Mouse (Mus musculus): Measurements from ENCODE around the gene Dab1. TPM values are rescaled to one million over a fixed set of nuclear protein-coding genes. Genes with fewer than 3 reads are reported as not detected.

The Dab1 gene
- polyA plus RNA-seq, 1 experiment from 2014 or later = 14.3 TPM

DNA sequence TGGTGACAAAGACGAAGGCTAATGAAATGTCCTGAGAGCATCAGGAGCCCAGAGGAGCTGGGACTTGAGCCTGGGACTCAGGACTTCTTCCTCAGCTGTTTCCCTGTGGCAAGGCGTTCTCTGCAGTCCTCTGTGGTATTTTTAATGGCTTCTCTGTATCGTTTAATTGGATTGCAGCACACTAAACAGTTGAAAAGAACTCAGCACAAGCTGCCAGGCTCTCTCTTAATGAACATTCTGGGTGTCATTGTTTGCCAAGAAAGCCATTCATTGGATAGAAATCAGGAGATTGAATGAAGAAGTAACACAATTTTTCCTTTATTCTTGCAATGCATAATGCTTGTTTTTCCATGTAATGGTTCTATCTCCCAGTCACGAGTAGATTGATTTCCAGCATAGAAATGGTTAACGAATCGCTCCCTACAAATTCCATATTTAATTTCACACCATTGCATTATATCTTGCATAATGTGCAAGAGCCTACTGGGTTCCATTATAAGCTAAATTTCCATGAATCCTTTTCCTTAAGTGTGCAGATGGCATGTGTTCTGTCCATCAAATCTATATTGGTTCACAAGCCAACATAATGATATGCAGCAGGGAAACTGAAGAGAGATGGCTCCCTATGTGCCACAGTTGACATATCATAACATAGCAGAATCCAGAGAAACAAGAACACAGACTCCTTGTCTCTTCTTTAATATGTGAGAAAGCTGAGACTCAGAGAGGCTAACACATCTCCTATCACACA lies 650.4 kb downstream of the Dab1 start:
- no peaks in the 10 kb centered on the region for H3K9me3 ChIP-seq (replicated peaks)
- no peak overlapping the region for H3K4me2 ChIP-seq (replicated peaks)
- no peaks in the 10 kb centered on the region for H3K36me3 ChIP-seq
- no peak overlapping the region for H3K27ac ChIP-seq (replicated peaks)
- no peaks in the 10 kb centered on the region for H3K27me3 ChIP-seq
- H3K4me1 ChIP-seq = no peaks in the 10 kb centered on the region
- no peak for ATAC-seq (ENCODE audit: insufficient number of reproducible peaks, low FRiP score, low TSS enrichment, low read depth)
- no peak overlapping the region for H3K9ac ChIP-seq
- no peak overlapping the region for H3K4me3 ChIP-seq (replicated peaks)
- WGBS = 84% methylated on average over 6 of the region's 6 CpGs

DNA sequence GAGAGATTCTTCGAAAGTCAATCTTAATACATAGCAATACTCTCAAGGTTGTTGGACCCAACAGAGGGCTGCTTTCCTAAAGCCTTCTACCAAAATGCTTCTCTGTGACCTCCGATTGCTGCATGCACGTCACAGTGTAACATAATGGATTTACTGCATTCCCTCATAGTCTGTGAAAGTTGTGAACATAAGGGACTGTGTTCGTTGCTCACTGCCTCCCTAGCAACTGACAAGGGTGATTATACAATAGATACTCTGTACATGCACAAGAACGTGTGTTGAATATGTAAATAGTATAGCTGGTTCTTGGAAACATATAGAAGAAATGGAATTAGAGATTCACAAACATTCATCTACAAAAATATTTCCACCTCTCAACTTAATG lies 651.0 kb downstream of the Dab1 start:
- Histone ChIP-seq H3K4me3 (replicated peaks) (no peak overlapping the region), H3K9ac (no peak overlapping the region), H3K36me3 (no peaks in the 10 kb centered on the region), H3K27me3 (no peaks in the 10 kb centered on the region), H3K9me3 (replicated peaks) (no peaks in the 10 kb centered on the region), H3K27ac (replicated peaks) (no peak overlapping the region), H3K4me1 (no peaks in the 10 kb centered on the region), H3K4me2 (replicated peaks) (no peak overlapping the region)
- no peak for ATAC-seq (ENCODE audit: insufficient number of reproducible peaks, low FRiP score, low TSS enrichment, low read depth)
- 75% methylated on average over 5 of the region's 5 CpGs for WGBS

DNA sequence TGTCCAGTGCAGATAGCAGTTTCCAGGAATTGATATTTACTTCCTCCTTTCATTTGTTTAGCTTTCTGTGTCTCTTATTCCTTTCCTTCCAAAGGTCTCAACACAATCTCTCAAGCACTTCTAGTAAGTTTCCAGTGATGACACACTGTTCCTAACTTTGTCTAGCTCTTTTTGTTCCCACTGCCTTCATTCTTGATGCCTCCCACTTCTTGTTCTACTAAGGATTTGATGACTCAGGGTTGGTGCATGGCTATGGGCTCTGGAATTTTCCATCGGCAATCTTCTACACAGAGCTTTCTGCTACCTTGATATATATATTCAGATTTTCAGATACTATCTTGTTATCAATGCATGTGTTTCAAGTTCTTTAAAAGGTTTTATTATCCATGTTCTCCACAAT lies 656.1 kb downstream of the Dab1 start:
- no peaks in the 10 kb centered on the region for H3K36me3 ChIP-seq
- 88% methylated on average over 1 of the region's 1 CpGs for WGBS
- no peak overlapping the region for H3K4me2 ChIP-seq (replicated peaks)
- no peaks in the 10 kb centered on the region for H3K4me1 ChIP-seq
- H3K4me3 ChIP-seq (replicated peaks) = no peak overlapping the region
- no peak overlapping the region for H3K27ac ChIP-seq (replicated peaks)
- H3K9ac ChIP-seq = no peak overlapping the region
- H3K9me3 ChIP-seq (replicated peaks) = no peaks in the 10 kb centered on the region
- no peaks in the 10 kb centered on the region; the same call in 1 of the 2 replicates for H3K27me3 ChIP-seq
- ATAC-seq (ENCODE audit: insufficient number of reproducible peaks, low FRiP score, low TSS enrichment, low read depth) = no peak

DNA sequence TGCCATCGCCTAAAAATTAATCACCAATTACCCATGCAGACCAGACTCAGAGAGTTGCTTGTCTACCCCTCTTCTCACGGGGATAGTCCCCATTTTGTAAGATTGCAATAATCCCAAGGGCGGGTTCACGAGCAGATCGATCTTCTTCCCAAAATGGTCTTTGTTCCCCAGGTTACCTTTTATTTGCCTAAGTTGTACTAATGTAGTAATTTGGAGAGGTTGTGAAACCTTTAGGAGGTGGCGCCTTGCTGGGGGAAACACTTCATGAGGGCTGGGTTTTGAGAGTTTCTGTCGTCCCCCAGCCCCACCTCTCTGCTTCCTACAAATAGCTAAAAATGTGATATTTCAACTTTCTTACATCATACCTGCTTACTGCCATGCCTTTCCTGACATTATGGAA lies 657.8 kb downstream of the Dab1 start:
- H3K27ac ChIP-seq (replicated peaks) = no peak overlapping the region
- H3K4me1 ChIP-seq = no peaks in the 10 kb centered on the region
- ATAC-seq (ENCODE audit: insufficient number of reproducible peaks, low FRiP score, low TSS enrichment, low read depth) = no peak
- 85% methylated on average over 7 of the region's 7 CpGs for WGBS
- H3K9me3 ChIP-seq (replicated peaks) = no peaks in the 10 kb centered on the region
- H3K36me3 ChIP-seq = no peaks in the 10 kb centered on the region
- H3K27me3 ChIP-seq = no peaks in the 10 kb centered on the region; the same call in 1 of the 2 replicates
- H3K9ac ChIP-seq = no peak overlapping the region
- H3K4me3 ChIP-seq (replicated peaks) = no peak overlapping the region
- no peak overlapping the region for H3K4me2 ChIP-seq (replicated peaks)

DNA sequence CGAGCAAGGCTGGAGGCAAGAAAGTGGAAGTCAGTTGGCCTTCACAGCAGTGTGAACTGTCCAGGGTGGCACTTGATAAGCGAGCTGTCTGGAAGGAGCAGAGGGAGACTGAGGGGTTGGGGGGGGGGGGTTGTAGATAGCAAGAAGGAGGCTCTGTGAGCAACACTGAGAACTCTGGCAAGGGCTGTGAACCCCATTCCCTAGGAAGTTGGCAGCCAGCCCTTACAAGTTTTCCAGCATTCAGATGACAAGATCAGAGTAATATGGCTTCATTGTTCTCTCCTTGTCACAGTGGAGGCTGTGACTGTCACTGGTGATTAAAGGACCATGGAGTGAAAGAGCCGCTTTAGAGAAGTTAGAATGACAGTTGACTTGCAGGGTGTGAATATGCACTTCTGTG lies 662.4 kb downstream of the Dab1 start:
- Histone ChIP-seq H3K4me2 (replicated peaks) (no peak overlapping the region), H3K36me3 (no peaks in the 10 kb centered on the region), H3K27ac (replicated peaks) (no peak overlapping the region), H3K9me3 (replicated peaks) (no peaks in the 10 kb centered on the region), H3K9ac (no peak overlapping the region), H3K27me3 (no peaks in the 10 kb centered on the region; the same call in 1 of the 2 replicates), H3K4me3 (replicated peaks) (no peak overlapping the region), H3K4me1 (no peaks in the 10 kb centered on the region)
- no peak for ATAC-seq (ENCODE audit: insufficient number of reproducible peaks, low FRiP score, low TSS enrichment, low read depth)
- WGBS = 78% methylated on average over 3 of the region's 3 CpGs

DNA sequence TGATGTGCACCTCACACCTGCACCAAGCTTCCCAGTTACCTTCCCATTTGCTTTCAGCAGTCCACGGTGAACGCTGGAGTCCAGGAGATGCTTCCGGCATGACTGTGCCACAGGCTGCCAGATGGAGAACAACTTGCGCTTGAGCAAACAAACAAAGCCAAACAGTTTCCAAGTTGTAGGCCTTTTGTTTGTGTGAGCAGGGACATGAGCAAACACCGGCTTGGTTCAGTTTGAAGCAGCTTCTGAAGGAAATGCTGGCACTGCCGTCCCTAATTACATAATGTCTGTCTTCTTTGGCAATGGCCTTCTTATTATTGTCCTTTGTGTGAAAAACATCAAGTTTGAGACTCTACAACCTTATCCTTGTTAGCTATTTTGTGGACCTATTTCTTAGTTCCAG lies 664.7 kb downstream of the Dab1 start:
- Histone ChIP-seq H3K36me3 (no peaks in the 10 kb centered on the region), H3K27me3 (no peaks in the 10 kb centered on the region; the same call in 1 of the 2 replicates)
- WGBS = 73% methylated on average over 6 of the region's 6 CpGs

DNA sequence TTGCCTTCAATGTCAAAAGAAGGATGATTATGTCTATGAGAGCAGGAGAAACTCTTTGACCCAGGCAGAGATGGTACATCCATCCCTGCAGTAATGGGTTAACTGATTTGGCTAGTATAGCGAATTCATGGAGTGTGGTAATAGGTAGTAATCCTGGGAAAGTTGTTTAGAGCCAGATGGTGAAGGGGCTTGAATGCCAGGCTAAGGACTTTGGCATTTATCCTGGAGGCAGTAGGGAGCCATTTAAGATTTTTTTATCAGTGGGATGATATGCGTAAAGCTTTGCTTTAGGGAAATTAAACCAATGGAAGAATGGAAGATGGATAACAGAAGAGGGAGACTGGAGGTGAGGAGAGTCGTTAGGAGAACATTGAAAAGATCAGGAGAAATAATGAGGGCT lies 669.2 kb downstream of the Dab1 start:
- H3K4me1 ChIP-seq = no peaks in the 10 kb centered on the region
- 66% methylated on average over 3 of the region's 3 CpGs for WGBS
- H3K4me2 ChIP-seq (replicated peaks) = no peak overlapping the region
- H3K4me3 ChIP-seq (replicated peaks) = no peak overlapping the region
- H3K27ac ChIP-seq (replicated peaks) = no peak overlapping the region
- no peaks in the 10 kb centered on the region for H3K36me3 ChIP-seq
- H3K9ac ChIP-seq = no peak overlapping the region
- H3K9me3 ChIP-seq (replicated peaks) = no peaks in the 10 kb centered on the region
- H3K27me3 ChIP-seq = no peaks in the 10 kb centered on the region
- ATAC-seq (ENCODE audit: insufficient number of reproducible peaks, low FRiP score, low TSS enrichment, low read depth) = no peak

More for the DNA sequence above, 664.7 kb downstream of the Dab1 start:
- Histone ChIP-seq H3K27ac (replicated peaks) (no peak overlapping the region), H3K9me3 (replicated peaks) (no peaks in the 10 kb centered on the region), H3K4me1 (no peaks in the 10 kb centered on the region), H3K9ac (no peak overlapping the region), H3K4me3 (replicated peaks) (no peak overlapping the region), H3K4me2 (replicated peaks) (no peak overlapping the region)
- ATAC-seq (ENCODE audit: insufficient number of reproducible peaks, low FRiP score, low TSS enrichment, low read depth) = no peak

DNA sequence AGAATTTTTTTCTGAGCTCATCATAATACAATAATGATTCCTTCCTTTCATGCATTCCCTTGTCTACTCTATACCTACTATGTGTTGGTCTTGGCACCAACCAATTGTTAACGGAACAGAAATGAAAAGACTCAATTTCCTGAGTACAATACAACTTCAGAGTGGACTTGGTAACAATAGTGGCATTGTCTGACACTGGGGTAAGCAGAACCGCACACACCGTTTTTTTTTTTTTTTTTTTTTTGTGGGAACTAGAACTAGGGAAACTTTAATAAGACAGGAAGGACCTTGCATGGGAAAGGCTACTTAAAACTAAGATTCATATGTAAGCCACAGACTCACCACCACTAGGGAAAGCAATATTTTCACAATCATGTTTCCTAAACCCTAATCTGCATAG lies 682.6 kb downstream of the Dab1 start:
- Histone ChIP-seq H3K27ac (replicated peaks) (no peak overlapping the region), H3K9me3 (replicated peaks) (no peaks in the 10 kb centered on the region), H3K4me1 (no peaks in the 10 kb centered on the region), H3K4me3 (replicated peaks) (no peak overlapping the region), H3K9ac (no peak overlapping the region), H3K36me3 (no peaks in the 10 kb centered on the region), H3K4me2 (replicated peaks) (no peak overlapping the region), H3K27me3 (no peaks in the 10 kb centered on the region)
- WGBS = 51% methylated on average over 3 of the region's 3 CpGs
- ATAC-seq (ENCODE audit: insufficient number of reproducible peaks, low FRiP score, low TSS enrichment, low read depth) = no peak

DNA sequence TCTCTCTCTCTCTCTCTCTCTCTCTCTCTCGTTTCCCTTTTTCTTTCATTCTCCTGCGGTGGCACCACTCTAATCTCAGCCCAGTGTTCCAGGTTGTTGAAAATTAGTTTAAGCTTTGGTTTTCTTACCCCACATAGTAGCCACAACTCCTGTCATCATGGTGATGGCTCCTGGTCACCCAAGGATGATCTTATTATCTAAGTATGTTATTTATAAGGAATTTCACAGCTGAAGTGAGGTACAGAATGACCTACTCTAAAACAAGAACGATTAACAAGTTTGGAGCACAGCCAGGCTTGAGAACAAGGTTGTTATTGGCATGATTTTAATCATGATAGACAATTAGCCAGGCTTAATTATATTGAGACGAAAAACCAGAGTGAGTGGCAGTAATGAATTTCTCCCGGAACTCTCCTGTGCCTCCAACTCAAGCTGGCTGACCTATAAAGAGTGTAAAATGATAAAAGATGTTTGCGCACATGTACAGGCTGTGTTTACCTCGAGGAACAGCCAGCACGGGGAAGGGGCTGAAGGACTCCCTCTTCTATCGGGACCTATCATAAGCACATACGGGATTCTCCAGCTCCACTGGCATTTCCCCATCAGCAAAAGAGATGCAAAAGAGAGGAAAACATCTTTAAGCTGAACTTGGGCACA lies 684.0 kb downstream of the Dab1 start:
- no peak overlapping the region for H3K9ac ChIP-seq
- WGBS = 59% methylated on average over 10 of the region's 10 CpGs
- ATAC-seq (ENCODE audit: insufficient number of reproducible peaks, low FRiP score, low TSS enrichment, low read depth) = no peak

DNA sequence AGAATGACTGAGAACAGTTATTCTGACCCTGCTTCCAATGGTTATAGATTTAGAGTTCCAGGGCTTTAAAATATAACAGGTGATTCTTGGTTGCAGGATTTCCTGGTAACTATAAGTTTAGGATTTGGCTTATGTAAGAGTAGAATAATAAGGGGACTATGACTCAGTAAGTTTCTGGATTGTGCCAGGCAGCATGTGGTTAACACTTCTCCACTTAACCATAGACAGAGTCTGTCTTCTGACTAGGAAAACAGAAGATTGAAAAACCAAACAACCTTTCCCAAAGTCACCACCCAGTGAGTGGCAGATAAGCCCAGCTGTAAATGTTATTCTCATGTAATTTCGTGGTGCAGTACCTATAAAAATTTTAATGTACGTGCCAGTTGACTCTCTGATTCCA lies 688.6 kb downstream of the Dab1 start:
- H3K4me3 ChIP-seq (replicated peaks) = no peak overlapping the region

More for the DNA sequence above, 684.0 kb downstream of the Dab1 start:
- H3K36me3 ChIP-seq = no peaks in the 10 kb centered on the region
- no peak overlapping the region for H3K4me3 ChIP-seq (replicated peaks)
- no peak overlapping the region for H3K4me2 ChIP-seq (replicated peaks)
- H3K4me1 ChIP-seq = no peaks in the 10 kb centered on the region
- H3K9me3 ChIP-seq (replicated peaks) = no peaks in the 10 kb centered on the region
- no peak overlapping the region for H3K27ac ChIP-seq (replicated peaks)
- no peaks in the 10 kb centered on the region for H3K27me3 ChIP-seq

DNA sequence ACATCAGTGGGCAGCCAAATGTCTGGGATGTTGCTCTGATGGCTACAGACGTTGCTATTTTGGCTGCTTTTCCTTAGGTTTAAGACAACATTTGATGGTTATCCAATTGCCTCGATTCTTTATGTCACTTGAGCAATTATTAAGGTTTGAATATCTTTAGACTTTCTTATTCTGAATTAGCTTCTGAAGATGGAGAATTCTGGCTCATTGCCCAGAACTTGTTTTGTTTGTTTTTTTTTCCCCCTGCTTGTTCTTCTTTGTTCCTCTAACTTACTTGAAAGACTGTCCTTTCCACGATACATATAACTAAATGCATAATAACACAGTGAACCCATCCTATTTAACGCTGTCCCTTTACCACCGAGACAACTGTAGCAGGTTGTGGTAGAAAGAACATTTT lies 707.1 kb downstream of the Dab1 start:
- Histone ChIP-seq H3K4me2 (replicated peaks) (no peak overlapping the region), H3K9ac (no peak overlapping the region), H3K9me3 (replicated peaks) (no peaks in the 10 kb centered on the region), H3K27ac (replicated peaks) (no peak overlapping the region), H3K36me3 (no peaks in the 10 kb centered on the region), H3K27me3 (no peaks in the 10 kb centered on the region), H3K4me3 (replicated peaks) (no peak overlapping the region), H3K4me1 (no peaks in the 10 kb centered on the region)
- WGBS = 47% methylated on average over 5 of the region's 5 CpGs
- ATAC-seq (ENCODE audit: insufficient number of reproducible peaks, low FRiP score, low TSS enrichment, low read depth) = no peak

More for the DNA sequence above, 688.6 kb downstream of the Dab1 start:
- H3K4me1 ChIP-seq = no peaks in the 10 kb centered on the region
- H3K27me3 ChIP-seq = no peaks in the 10 kb centered on the region
- no peak overlapping the region for H3K4me2 ChIP-seq (replicated peaks)
- no peak for ATAC-seq (ENCODE audit: insufficient number of reproducible peaks, low FRiP score, low TSS enrichment, low read depth)
- H3K9ac ChIP-seq = no peak overlapping the region
- no peak overlapping the region for H3K27ac ChIP-seq (replicated peaks)
- H3K9me3 ChIP-seq (replicated peaks) = no peaks in the 10 kb centered on the region
- WGBS = 78% methylated on average over 2 of the region's 2 CpGs
- H3K36me3 ChIP-seq = no peaks in the 10 kb centered on the region

DNA sequence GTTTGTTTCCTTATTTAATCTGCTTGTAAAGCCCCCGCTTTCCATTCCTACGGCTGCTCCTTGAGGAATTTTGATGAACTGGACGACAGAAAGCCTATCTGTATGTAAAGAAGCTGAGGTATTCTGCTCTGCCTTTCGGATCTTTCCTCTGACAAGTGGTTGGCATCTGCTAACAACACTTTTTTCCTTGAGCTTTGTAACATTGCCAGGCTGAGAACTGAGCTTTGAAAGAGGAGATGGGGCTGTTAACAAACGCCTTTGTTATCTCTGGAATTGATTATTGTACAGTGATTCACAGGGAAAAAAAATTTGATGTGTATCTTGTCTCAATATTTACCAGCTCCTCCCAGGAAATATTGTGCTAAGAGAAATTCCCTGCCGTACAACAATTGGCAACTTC lies 712.7 kb downstream of the Dab1 start:
- Histone ChIP-seq H3K27me3 (no peaks in the 10 kb centered on the region), H3K36me3 (no peaks in the 10 kb centered on the region), H3K4me3 (replicated peaks) (no peak overlapping the region), H3K9ac (no peak overlapping the region), H3K4me2 (replicated peaks) (no peak overlapping the region), H3K27ac (replicated peaks) (no peak overlapping the region), H3K9me3 (replicated peaks) (no peaks in the 10 kb centered on the region), H3K4me1 (no peaks in the 10 kb centered on the region)
- ATAC-seq (ENCODE audit: insufficient number of reproducible peaks, low FRiP score, low TSS enrichment, low read depth) = no peak
- WGBS = 43% methylated on average over 6 of the region's 6 CpGs
